Mouse (Mus musculus) embryonic fibroblast, embryonic 13.5 days (primary cell): ENCODE data around the gene Dpyd.

ENCODE experiments used
- CTCF ChIP-seq: IDR thresholded peaks from 2 replicates; pipeline ENCODE4 v1.5.1; 2011; ENCODE audit warnings: mild to moderate bottlenecking, control low read depth, low read length, moderate library complexity, borderline replicate concordance; ENCODE audit not compliant: insufficient read depth
- POLR2A ChIP-seq: IDR thresholded peaks from 2 replicates; pipeline ENCODE4 v1.6.1; 2011; ENCODE audit warnings: low read depth, mild to moderate bottlenecking, control low read depth, low read length, moderate library complexity

DNA sequence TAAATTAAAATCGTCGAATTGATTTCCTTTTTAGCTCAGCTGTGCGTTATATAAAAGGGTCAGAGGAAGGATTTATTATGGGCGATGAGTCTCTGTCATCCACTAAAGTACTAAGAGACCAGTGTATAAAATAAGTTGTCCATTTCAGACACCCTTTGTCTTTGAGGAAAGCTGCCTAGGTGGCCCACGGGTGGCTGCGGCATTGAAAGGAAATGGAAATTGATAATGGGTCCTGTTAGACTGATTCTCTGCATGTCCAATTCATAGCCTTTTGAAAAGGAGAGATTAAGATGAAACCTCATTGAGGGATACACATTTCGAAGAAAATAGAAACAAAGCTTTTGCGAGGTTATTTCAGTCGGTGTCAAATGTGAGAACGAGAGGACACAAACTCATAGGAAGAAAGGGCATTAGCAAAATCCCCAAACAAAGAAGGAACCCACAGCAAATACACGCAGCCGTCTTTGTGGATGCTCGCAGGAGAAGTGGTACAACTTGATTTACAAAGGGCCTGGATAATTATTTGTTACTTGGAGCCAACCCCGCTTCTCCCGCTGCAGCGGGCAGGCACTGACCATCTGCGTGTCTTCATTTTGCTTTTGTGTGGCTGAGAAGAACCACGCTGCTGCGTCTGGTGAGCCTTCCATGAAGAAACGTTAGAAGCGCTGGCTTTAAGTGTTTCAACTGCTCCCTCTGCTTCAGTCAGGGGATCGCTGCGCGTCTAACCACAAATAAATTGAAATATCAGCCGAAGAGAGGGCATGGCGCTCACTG lies 825.6 kb downstream of the Dpyd start:
- TF ChIP-seq CTCF = no peak
- no peak for TF ChIP-seq POLR2A
